Mouse (Mus musculus) spleen, postnatal 0 days (tissue): ENCODE measurements around the gene Gm5128. TPM values are rescaled to one million over a fixed set of nuclear protein-coding genes. Genes with fewer than 3 reads are reported as not detected.

Experiments
- polyA plus RNA-seq: library from polyadenylated mRNA; unstranded; fragments of >200 nt; fragmentation: Nextera tagmentation; extraction: Ambion mirVana; gene quantifications from 2 replicates; pipeline ENCODE4 v1.2.1, GENCODE M21; 2015

Gene Gm5128
- polyA plus RNA-seq, result not detected in 2 replicates

DNA sequence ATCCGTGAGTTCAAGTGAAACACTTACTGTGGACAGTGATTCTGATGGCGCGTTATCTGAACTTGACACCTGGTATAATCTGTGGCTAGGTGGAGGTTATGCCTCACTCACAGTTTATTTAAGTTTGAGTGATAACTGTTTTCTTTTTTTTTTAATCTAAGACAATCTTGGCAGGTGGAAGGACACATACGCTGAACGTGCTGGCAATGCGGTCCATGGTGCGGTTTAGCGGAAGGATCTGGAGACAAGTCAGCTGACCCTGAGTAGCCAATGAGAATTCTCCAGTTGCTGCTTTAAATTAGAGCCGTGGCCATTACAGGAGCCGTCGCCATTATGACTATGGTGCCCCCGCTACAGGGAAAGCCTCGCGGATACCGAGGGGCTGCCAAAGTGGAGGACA lies at the start of gene Gm5128:
Gene Gm5128 (plus strand): TSS at position 301 of the 400 bp plus-strand sequence.

Other genes with a start within 250 kb of the Gm5128 start
- gene Gm15023, start 195.7 kb upstream of the Gm5128 start, polyA plus RNA-seq, result not detected in 2 replicates
- gene Tceal6, start 162.6 kb upstream of the Gm5128 start, polyA plus RNA-seq, result not detected in 2 replicates
- gene Pramel3, start 71.0 kb upstream of the Gm5128 start, polyA plus RNA-seq, result not detected in 2 replicates
- gene Gm7903, start 60.6 kb downstream of the Gm5128 start, polyA plus RNA-seq, result not detected in 2 replicates
- gene AV320801, start 121.3 kb downstream of the Gm5128 start, polyA plus RNA-seq, result not detected in 2 replicates
- not detected in 2 replicates for gene Nxf7, start 225.5 kb downstream of the Gm5128 start, polyA plus RNA-seq